In the genomic region with DNA sequence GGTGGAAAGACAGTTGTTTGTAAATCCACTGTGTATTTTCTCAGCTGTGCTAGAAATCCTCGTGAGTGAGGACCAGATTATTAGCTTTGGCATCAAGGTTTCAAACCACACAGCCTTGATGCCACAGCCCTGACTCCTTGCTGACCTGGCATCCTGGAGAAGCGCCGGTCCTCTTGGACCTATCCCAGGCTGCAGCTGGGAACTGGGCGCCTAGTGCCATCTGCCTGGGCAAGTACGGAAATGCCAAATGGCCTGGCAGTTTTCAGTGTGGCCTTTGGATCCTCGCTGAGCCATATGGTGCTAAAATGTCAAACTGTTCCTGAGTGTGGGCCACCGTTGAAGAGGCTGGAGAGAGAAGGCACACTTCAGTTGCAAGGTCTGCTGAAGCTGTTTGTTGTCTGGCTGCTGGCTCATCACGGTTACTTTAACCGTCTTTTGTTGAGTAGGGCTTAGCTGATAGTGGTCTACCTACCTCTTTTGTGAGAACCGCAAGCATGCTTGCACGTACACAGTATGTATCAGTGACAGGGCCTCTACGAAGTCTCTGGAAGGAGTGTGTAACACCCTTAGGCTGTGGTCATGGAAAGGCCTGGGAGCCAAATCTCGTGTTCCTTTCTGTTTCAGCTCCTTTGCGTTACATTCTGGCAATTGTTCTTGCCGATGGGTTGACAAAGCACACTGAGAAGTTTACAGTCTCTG, we compare ENCODE assay signal across 10 mouse cellular contexts. TPM values are rescaled to one million over a fixed set of nuclear protein-coding genes. Genes with fewer than 3 reads are reported as not detected.
DNase-seq lines count a peak whose midpoint lies in the region; ATAC-seq and TF ChIP-seq lines count a peak whose summit lies in the region.
"Had no signal": no experiment of that assay in that cellular context is flagged by ENCODE, and none has a peak within 500 bp of the region (broad histone marks: within the 10 kb centered on the region; RNA-seq: fewer than 3 reads in every experiment).

No protein-coding gene starts in this region.

- H3K4me2 ChIP-seq in intestine, embryonic 14.5 days (ENCODE audit: low read length) = no peak overlapping the region
- H3K4me2 ChIP-seq in intestine, postnatal 0 days (replicated peaks; ENCODE audit: low read depth) = no peak overlapping the region
- H3K4me2 ChIP-seq: embryonic facial prominence, embryonic 13.5 days; limb, embryonic 13.5 days had no signal

- intact Hi-C loops in heart, postnatal 10 days (cut with DNase I) = loop anchor here (5.0 kb wide), 1 partner anchor 52 kb away; the partner anchor contains the start of genes Dock4 and Zfp277

- no peak for ATAC-seq in intestine, embryonic 14.5 days (replicated peaks; ENCODE audit: low FRiP score, low TSS enrichment, low read depth)
- no peak for ATAC-seq in intestine, postnatal 0 days

- H3K27ac ChIP-seq in intestine, embryonic 14.5 days (ENCODE audit: low read depth) = 0 out of 2 replicates have a peak overlapping the region, but pooled peaks have one; percentile 27
- no peak overlapping the region for H3K27ac ChIP-seq in intestine, postnatal 0 days (ENCODE audit: low read depth, low read length)
- no peak overlapping the region for H3K27ac ChIP-seq in limb, embryonic 10.5 days
- H3K27ac ChIP-seq: embryonic facial prominence, embryonic 13.5 days; limb, embryonic 13.5 days had no signal

- no peak overlapping the region for H3K9ac ChIP-seq in intestine, embryonic 14.5 days (ENCODE audit: low read length)
- H3K9ac ChIP-seq in intestine, postnatal 0 days (ENCODE audit: low read depth, low read length) = no peak overlapping the region
- H3K9ac ChIP-seq: embryonic facial prominence, embryonic 13.5 days; limb, embryonic 13.5 days had no signal

- H3K27me3 ChIP-seq in intestine, embryonic 14.5 days (replicated peaks; ENCODE audit: control insufficient read depth, insufficient read depth, low read length) = no peaks in the 10 kb centered on the region
- H3K27me3 ChIP-seq in intestine, postnatal 0 days (replicated peaks; ENCODE audit: control insufficient read depth, insufficient read depth, low read length) = no peaks in the 10 kb centered on the region
- H3K27me3 ChIP-seq in limb, embryonic 10.5 days (ENCODE audit: low read depth, poor library complexity, severe bottlenecking) = no peaks in the 10 kb centered on the region
- H3K27me3 ChIP-seq: embryonic facial prominence, embryonic 13.5 days; limb, embryonic 13.5 days had no signal

- 60% methylated on average over 15 of the region's 15 CpGs for WGBS in intestine, embryonic 14.5 days
- 69% methylated on average over 15 of the region's 15 CpGs for WGBS in intestine, postnatal 0 days
- 54% methylated on average over 15 of the region's 15 CpGs for WGBS in limb, embryonic 10.5 days

- H3K36me3 ChIP-seq in intestine, embryonic 14.5 days (ENCODE audit: control insufficient read depth, insufficient read depth, low read length) = no peaks in the 10 kb centered on the region
- H3K36me3 ChIP-seq in intestine, postnatal 0 days (ENCODE audit: control insufficient read depth, insufficient read depth) = no peaks in the 10 kb centered on the region
- H3K36me3 ChIP-seq in limb, embryonic 10.5 days = no peaks in the 10 kb centered on the region
- H3K36me3 ChIP-seq: embryonic facial prominence, embryonic 13.5 days; limb, embryonic 13.5 days had no signal

- peaks cover 12% of the 10 kb centered on the region for H3K4me1 ChIP-seq in intestine, embryonic 14.5 days (replicated peaks; ENCODE audit: control insufficient read depth, insufficient read depth, low read length)
- H3K4me1 ChIP-seq in intestine, postnatal 0 days (replicated peaks; ENCODE audit: control insufficient read depth, insufficient read depth, low read length) = no peaks in the 10 kb centered on the region
- H3K4me1 ChIP-seq in limb, embryonic 10.5 days = peaks cover 19% of the 10 kb centered on the region

- no peak overlapping the region for H3K4me3 ChIP-seq in intestine, embryonic 14.5 days (ENCODE audit: low read depth, low read length)
- H3K4me3 ChIP-seq in intestine, postnatal 0 days (ENCODE audit: low read depth, low read length) = no peak overlapping the region
- H3K4me3 ChIP-seq in limb, embryonic 10.5 days = no peak overlapping the region
- H3K4me3 ChIP-seq: embryonic facial prominence, embryonic 13.5 days; limb, embryonic 13.5 days had no signal

- no peak for DNase-seq in intestine, embryonic 14.5 days (ENCODE audit: low spot score)
- peak; percentile 57 for DNase-seq in adrenal gland, adult 8-10 months
- peak; percentile 16 for DNase-seq in embryo, embryonic 9.5 days (ENCODE audit: extremely low spot score)
- DNase-seq in heart, postnatal 10 days = peak; percentile 43 to 58
- peak; percentile 64 to 69 for DNase-seq in layer of hippocampus, postnatal 14 days (ENCODE audit: low spot score in 2 of 2)
- no peak for DNase-seq in limb, embryonic 10.5 days (ENCODE audit: low spot score)
- DNase-seq in testis, postnatal 10 days (ENCODE audit: low spot score) = no peak

- TF ChIP-seq CTCF in intestine, postnatal 0 days (IDR thresholded peaks at IDR 0.05; ENCODE audit: low read depth) = no peak

- no peaks in the 10 kb centered on the region for H3K9me3 ChIP-seq in intestine, embryonic 14.5 days (ENCODE audit: control insufficient read depth, low read length)
- no peaks in the 10 kb centered on the region for H3K9me3 ChIP-seq in intestine, postnatal 0 days (ENCODE audit: control insufficient read depth)
- H3K9me3 ChIP-seq in limb, embryonic 10.5 days (replicated peaks) = no peaks in the 10 kb centered on the region
- H3K9me3 ChIP-seq: embryonic facial prominence, embryonic 13.5 days; limb, embryonic 13.5 days had no signal

RNA-seq across cellular contexts. Expression of gene Dock4, which starts 53.3 kb away (rescaled TPM):
- 10.6 and 12.1 TPM in 2 replicates for polyA plus RNA-seq in intestine, embryonic 14.5 days (2014; fragmentation: Nextera tagmentation; extraction: Ambion mirVana)
- polyA plus RNA-seq in intestine, postnatal 0 days (2015; fragmentation: Nextera tagmentation; extraction: Ambion mirVana) = 1.8 and 2.6 TPM in 2 replicates
- 10 to 100 TPM; 17.5 to 29.9 (median 24.6) TPM for total RNA-seq in adrenal gland, adult 8-10 months (2022)
- 10 to 100 TPM; 18.8 to 21.1 TPM for total RNA-seq in heart, postnatal 10 days (2021)
- 100 to 1,000 TPM; 193 to 215 TPM for total RNA-seq in layer of hippocampus, postnatal 14 days (2021)
- polyA plus RNA-seq in limb, embryonic 10.5 days (2016; fragmentation: Nextera tagmentation; extraction: Ambion mirVana) = 16.9 and 18.8 TPM in 2 replicates

RNA-seq across cellular contexts. Expression of gene Zfp277, which starts 53.4 kb away (rescaled TPM):
- 41.9 and 44.3 TPM in 2 replicates for polyA plus RNA-seq in intestine, embryonic 14.5 days (2014; fragmentation: Nextera tagmentation; extraction: Ambion mirVana)
- 19.5 and 19.9 TPM in 2 replicates for polyA plus RNA-seq in intestine, postnatal 0 days (2015; fragmentation: Nextera tagmentation; extraction: Ambion mirVana)
- total RNA-seq in adrenal gland, adult 8-10 months (2022) = 10 to 100 TPM; 17.9 to 20.4 (median 19.4) TPM
- 10 to 100 TPM; 15.4 to 16.3 TPM for total RNA-seq in heart, postnatal 10 days (2021)
- total RNA-seq in layer of hippocampus, postnatal 14 days (2021) = 10 to 100 TPM; 24.1 to 26.1 TPM
- 37.9 and 38.9 TPM in 2 replicates for polyA plus RNA-seq in limb, embryonic 10.5 days (2016; fragmentation: Nextera tagmentation; extraction: Ambion mirVana)

Comparison
In these comparisons a context has a peak if more than half of its experiments do, and no peak if none do; other contexts are left out.
1. DNase-seq: peak in adrenal gland, adult 8-10 months (single experiment), embryo, embryonic 9.5 days (single experiment), heart, postnatal 10 days (2 of 2) and layer of hippocampus, postnatal 14 days (2 of 2); none in intestine, embryonic 14.5 days (single experiment), limb, embryonic 10.5 days (single experiment) and testis, postnatal 10 days (single experiment).
2. RNA of gene Dock4, which starts 53.3 kb away (total RNA-seq): 193 to 215 TPM in layer of hippocampus, postnatal 14 days; 17.5 to 29.9 TPM in adrenal gland, adult 8-10 months and 18.8 to 21.1 TPM in heart, postnatal 10 days; every median in the first group is over 4 times any median in the second.